Mouse (Mus musculus): ENCODE measurements around the gene Rab27a.

DNA sequence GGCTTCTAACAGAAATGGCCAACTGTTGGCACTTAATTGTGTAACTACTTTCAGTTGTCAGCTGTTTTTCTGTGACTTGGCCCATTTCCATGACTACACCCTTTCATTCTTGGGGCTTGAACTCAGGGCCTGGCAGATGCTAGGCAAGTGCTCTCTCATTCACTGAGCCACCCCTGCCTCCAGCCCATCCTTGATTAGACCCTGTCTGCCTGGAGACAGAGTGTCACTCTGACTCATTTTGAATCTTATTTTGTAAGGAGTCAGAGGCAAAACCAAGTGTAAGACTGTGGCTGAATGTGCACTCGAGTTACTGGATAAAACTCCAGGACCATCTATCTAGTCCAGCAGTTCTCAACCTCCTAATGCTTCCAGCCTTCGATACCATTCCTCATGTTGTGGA lies 3.3 kb downstream of the Rab27a start:
- TF ChIP-seq EP300 (IDR thresholded peaks at IDR 0.05; ENCODE audit: insufficient read depth, low read depth, low read length) (no peak), CTCF (IDR thresholded peaks at IDR 0.05) (no peak), POLR2A (IDR thresholded peaks at IDR 0.05; ENCODE audit: insufficient read depth, low read depth, low read length) (no peak)

All from heart, adult 2 months (tissue).